Mouse (Mus musculus) lung, postnatal 14 days (tissue): ENCODE results near the gene Miga1.

Experiments used
- DNase-seq: peaks from one replicate; pipeline ENCODE4 v3.0.0; 2021

Gene Miga1

GRCm38 (mm10) chr3:152284759-152285158 lies 55.4 kb downstream of the Miga1 start:
- DNase-seq = no peak

GRCm38 (mm10) chr3:152284306-152284705 lies 55.9 kb downstream of the Miga1 start:
- no peak for DNase-seq

- no peak for DNase-seq
Observed at GRCm38 (mm10) chr3:152282126-152282525, 58.1 kb downstream of the Miga1 start.

- no peak for DNase-seq
Observed at GRCm38 (mm10) chr3:152278431-152278830, 61.8 kb downstream of the Miga1 start.

GRCm38 (mm10) chr3:152277912-152278311 lies 62.3 kb downstream of the Miga1 start:
- no peak for DNase-seq

- no peak for DNase-seq
Observed at GRCm38 (mm10) chr3:152276935-152277334, 63.3 kb downstream of the Miga1 start.

- no peak for DNase-seq
Observed at GRCm38 (mm10) chr3:152275008-152275407, 65.2 kb downstream of the Miga1 start.

GRCm38 (mm10) chr3:152272974-152273685 lies 67.1 kb downstream of the Miga1 start:
- DNase-seq = no peak

GRCm38 (mm10) chr3:152271876-152272275 lies 68.3 kb downstream of the Miga1 start:
- no peak for DNase-seq

- DNase-seq = no peak
Observed at GRCm38 (mm10) chr3:152271071-152271710, 69.0 kb downstream of the Miga1 start.

- DNase-seq = no peak
Observed at GRCm38 (mm10) chr3:152268099-152268498, 72.1 kb downstream of the Miga1 start.

GRCm38 (mm10) chr3:152266036-152266421 lies 74.2 kb downstream of the Miga1 start, which contains the start of gene Nexn:
TSS of gene Nexn (minus strand) at chr3:152266350.
- no peak for DNase-seq

- DNase-seq = peak; percentile 75
Observed at GRCm38 (mm10) chr3:152265351-152266035, 74.7 kb downstream of the Miga1 start.

- DNase-seq = no peak
Observed at GRCm38 (mm10) chr3:152264830-152265229, 75.4 kb downstream of the Miga1 start.

GRCm38 (mm10) chr3:152264374-152264773 lies 75.8 kb downstream of the Miga1 start:
- DNase-seq = no peak

GRCm38 (mm10) chr3:152261948-152262347 lies 78.3 kb downstream of the Miga1 start:
- peak; percentile 17 for DNase-seq

- no peak for DNase-seq
Observed at GRCm38 (mm10) chr3:152261436-152261835, 78.8 kb downstream of the Miga1 start.

- no peak for DNase-seq
Observed at GRCm38 (mm10) chr3:152260362-152260761, 79.8 kb downstream of the Miga1 start.

GRCm38 (mm10) chr3:152259409-152259808 lies 80.8 kb downstream of the Miga1 start:
- DNase-seq = peak; percentile 83

- no peak for DNase-seq
Observed at GRCm38 (mm10) chr3:152257528-152257927, 82.7 kb downstream of the Miga1 start.

- no peak for DNase-seq
Observed at GRCm38 (mm10) chr3:152250487-152250886, 89.7 kb downstream of the Miga1 start.

- DNase-seq = no peak
Observed at GRCm38 (mm10) chr3:152247708-152248107, 92.5 kb downstream of the Miga1 start.

GRCm38 (mm10) chr3:152245273-152245910 lies 94.8 kb downstream of the Miga1 start:
- no peak for DNase-seq
